8 mouse cellular contexts compared by ENCODE assay signal in the genomic region with DNA sequence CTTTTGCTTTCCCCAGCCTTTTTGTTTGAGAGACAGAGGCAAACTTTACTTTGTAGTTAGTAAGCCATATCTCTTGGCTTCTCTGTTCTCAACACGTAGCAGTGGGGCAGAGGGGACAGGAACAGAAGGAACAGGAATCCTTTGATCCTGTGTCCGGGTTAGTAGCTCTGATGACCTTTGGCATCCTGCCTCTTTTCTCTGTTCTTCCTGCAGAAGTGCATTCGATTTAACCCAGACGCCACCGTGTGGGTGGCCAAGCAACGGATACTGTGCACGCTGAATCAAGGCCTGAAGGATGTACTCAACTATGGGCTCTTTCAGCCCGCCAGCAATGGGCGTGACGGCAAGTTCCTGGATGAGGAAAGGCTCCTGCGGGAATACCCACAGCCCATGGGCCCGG. TPM values are rescaled to one million over a fixed set of nuclear protein-coding genes. Genes with fewer than 3 reads are reported as not detected.
DNase-seq lines count a peak whose midpoint lies in the region; ATAC-seq and TF ChIP-seq lines count a peak whose summit lies in the region.

No protein-coding gene starts in this region.

- no peak overlapping the region for H3K4me3 ChIP-seq in CH12.LX (replicated peaks in 1 of 3; ENCODE audit: low read depth in 2 of 3, low read length in 2 of 3, poor library complexity in 1 of 3)
- no peak overlapping the region for H3K4me3 ChIP-seq in heart, postnatal 0 days (ENCODE audit: low read depth, low read length)
- no peak overlapping the region for H3K4me3 ChIP-seq in liver, embryonic 13.5 days (replicated peaks)
- no peak overlapping the region for H3K4me3 ChIP-seq in cerebellum, adult 2 months (replicated peaks; ENCODE audit: insufficient read depth, low read depth, low read length)

- dilution Hi-C loops in CH12.LX (cut with MboI; ENCODE audit: extremely low pct_ligation_motif_present, extremely low pct_unique_long_range_greater_than_20kb, low sequenced_read_pairs): no loop called here

- TF ChIP-seq POLR2A in CH12.LX (IDR thresholded peaks at IDR 0.05; ENCODE audit: low read depth, low read length): no peak
- no peak for TF ChIP-seq POLR2A in cerebellum, adult 2 months (IDR thresholded peaks at IDR 0.05; ENCODE audit: borderline replicate concordance, insufficient read depth, low read length)

- no peak overlapping the region for H3K4me2 ChIP-seq in CH12.LX (ENCODE audit: insufficient read depth, low read depth, poor library complexity, severe bottlenecking)
- no peak overlapping the region for H3K4me2 ChIP-seq in heart, postnatal 0 days (ENCODE audit: low read depth, low read length)
- no peak overlapping the region for H3K4me2 ChIP-seq in liver, embryonic 13.5 days

- 16% methylated on average over 12 of the region's 12 CpGs for WGBS in heart, postnatal 0 days
- WGBS in liver, embryonic 13.5 days (ENCODE audit: insufficient replicate concordance): 19% methylated on average over 12 of the region's 12 CpGs
- WGBS in cerebellum, adult 2 months: 16% methylated on average over 12 of the region's 12 CpGs

- peak in 1 of 2 experiments; percentile 13; a peak in 1 of 4 replicates for TF ChIP-seq CTCF in CH12.LX (conservative IDR thresholded peaks at IDR 0.05 in 1 of 2, IDR thresholded peaks at IDR 0.05 in 1 of 2; ENCODE audit: low read depth in 2 of 2, low read length in 2 of 2)
- TF ChIP-seq CTCF in heart, postnatal 0 days (IDR thresholded peaks at IDR 0.05; ENCODE audit: low read depth): peak; percentile 39
- TF ChIP-seq CTCF in cerebellum, adult 2 months (IDR thresholded peaks at IDR 0.05; ENCODE audit: borderline replicate concordance, insufficient read depth, low read depth, low read length): no peak

- H3K36me3 ChIP-seq in CH12.LX (replicated peaks in 1 of 2; ENCODE audit: control insufficient read depth in 1 of 2, insufficient read depth in 1 of 2, low read length in 1 of 2): no peaks in the 10 kb centered on the region
- no peaks in the 10 kb centered on the region for H3K36me3 ChIP-seq in heart, postnatal 0 days (replicated peaks; ENCODE audit: control insufficient read depth, insufficient read depth, low read length)
- 0 out of 2 replicates have a peak, but pooled peaks cover 2% of the 10 kb centered on the region for H3K36me3 ChIP-seq in liver, embryonic 13.5 days

- H3K4me1 ChIP-seq in CH12.LX (ENCODE audit: control insufficient read depth in 1 of 2, insufficient read depth in 2 of 2): no peaks in the 10 kb centered on the region
- no peaks in the 10 kb centered on the region for H3K4me1 ChIP-seq in heart, postnatal 0 days (ENCODE audit: control insufficient read depth, insufficient read depth)
- peaks cover 9% of the 10 kb centered on the region for H3K4me1 ChIP-seq in liver, embryonic 13.5 days (replicated peaks)
- no peaks in the 10 kb centered on the region; the same call in 1 of the 2 replicates for H3K4me1 ChIP-seq in cerebellum, adult 2 months (ENCODE audit: control insufficient read depth, insufficient read depth, low read length)

- ATAC-seq in heart, postnatal 0 days (ENCODE audit: insufficient read depth, low read depth): 0 out of 2 replicates have a peak, but pooled peaks have one; percentile 43
- ATAC-seq in liver, embryonic 13.5 days (ENCODE audit: low read depth): peak; percentile 62

- H3K9me3 ChIP-seq in CH12.LX (replicated peaks; ENCODE audit: low read length): peaks cover 7% of the 10 kb centered on the region
- H3K9me3 ChIP-seq in heart, postnatal 0 days (replicated peaks; ENCODE audit: control insufficient read depth, low read length): no peaks in the 10 kb centered on the region
- H3K9me3 ChIP-seq in liver, embryonic 13.5 days (replicated peaks): no peaks in the 10 kb centered on the region

- no peak for TF ChIP-seq EP300 in CH12.LX (IDR thresholded peaks at IDR 0.05; ENCODE audit: low read length)
- TF ChIP-seq EP300 in heart, postnatal 0 days (IDR thresholded peaks at IDR 0.05; ENCODE audit: low read depth): no peak

- H3K79me2 ChIP-seq in CH12.LX (replicated peaks; ENCODE audit: control insufficient read depth, extremely low read depth, insufficient read depth, poor library complexity, severe bottlenecking): no peaks in the 10 kb centered on the region

- in situ Hi-C loops in CH12.LX (cut with MboI; ENCODE audit: low pct_ligation_motif_present, low pct_unique_long_range_greater_than_20kb, low sequenced_read_pairs): no loop called here

- H3K27ac ChIP-seq in CH12.LX (ENCODE audit: insufficient read depth, low read depth): no peak overlapping the region
- no peak overlapping the region for H3K27ac ChIP-seq in heart, postnatal 0 days (ENCODE audit: low read depth)
- H3K27ac ChIP-seq in liver, embryonic 13.5 days: peak overlapping the region; percentile 61
- H3K27ac ChIP-seq in cerebellum, adult 2 months (ENCODE audit: insufficient read depth, low read length): no peak overlapping the region

- TF ChIP-seq RAD21 in CH12.LX (IDR thresholded peaks at IDR 0.05; ENCODE audit: low read depth, low read length): no peak

- H3K27me3 ChIP-seq in CH12.LX (replicated peaks): peaks cover 82% of the 10 kb centered on the region
- no peaks in the 10 kb centered on the region for H3K27me3 ChIP-seq in heart, postnatal 0 days (ENCODE audit: control insufficient read depth, insufficient read depth, low read length)
- no peaks in the 10 kb centered on the region for H3K27me3 ChIP-seq in liver, embryonic 13.5 days
- H3K27me3 ChIP-seq in cerebellum, adult 2 months (ENCODE audit: control insufficient read depth, insufficient read depth, low read length): no peaks in the 10 kb centered on the region

- peak; percentile 40 to 43 for DNase-seq in cerebellum, postnatal 10 days
- DNase-seq in cerebellum, adult 11 months: no peak
- no peak for DNase-seq in CH12.LX (ENCODE audit: extremely low read depth)
- DNase-seq in heart, postnatal 0 days (ENCODE audit: low spot score): peak; percentile 53
- no peak for DNase-seq in liver, embryonic 13.5 days
- DNase-seq in cerebellum, adult 2 months: no peak
- DNase-seq in gastrocnemius, adult 8-10 months (ENCODE audit: low spot score in 2 of 2): no peak
- no peak for DNase-seq in layer of hippocampus, adult 9-10 months (ENCODE audit: low spot score)

- no peak overlapping the region for H3K9ac ChIP-seq in CH12.LX (ENCODE audit: insufficient read depth, low read depth)
- no peak overlapping the region for H3K9ac ChIP-seq in heart, postnatal 0 days (replicated peaks; ENCODE audit: low read depth, low read length)
- H3K9ac ChIP-seq in liver, embryonic 13.5 days: no peak overlapping the region

TF ChIP-seq in CH12.LX, 34 proteins besides CTCF, POLR2A, EP300 and RAD21:
- 0 out of 2 replicates have a peak, but pooled peaks have one; percentile 13 for TF ChIP-seq SMC3 (IDR thresholded peaks at IDR 0.05; ENCODE audit: low read depth, low read length)
- no peak for TF ChIP-seq NELFE (IDR thresholded peaks at IDR 0.05; ENCODE audit: low read depth, low read length)
- TF ChIP-seq MEF2A (IDR thresholded peaks at IDR 0.05; ENCODE audit: borderline replicate concordance, low read depth, low read length): no peak
- no peak for TF ChIP-seq TCF12 (IDR thresholded peaks at IDR 0.05; ENCODE audit: low read depth, low read length)
- no peak for TF ChIP-seq KAT2A (IDR thresholded peaks at IDR 0.05; ENCODE audit: insufficient replicate concordance, low read length)
- TF ChIP-seq MAX (IDR thresholded peaks at IDR 0.05; ENCODE audit: low read length): no peak
TF ChIP-seq in CH12.LX: peak in this region for 1.

RNA-seq across cellular contexts. Expression of a gene that starts 50.3 kb away (rescaled TPM):
- total RNA-seq in CH12.LX (2012; rRNA removed) (not detected in 2 replicates), CH12.LX (2014; rRNA removed) (not detected in 2 replicates)
- polyA plus RNA-seq in CH12.LX (2012; ENCODE audit: insufficient read length, low read depth): not detected in 2 replicates
- total RNA-seq in heart, postnatal 0 days (2014; rRNA removed; ENCODE audit: low replicate concordance): 0.95 and 3.3 TPM in 2 replicates
- polyA plus RNA-seq in heart, postnatal 0 days (2015; fragmentation: Nextera tagmentation; extraction: Ambion mirVana): 0.19 TPM in 2 replicates
- 0.22 and 0.30 TPM in 2 replicates for polyA plus RNA-seq in liver, embryonic 13.5 days (2015; fragmentation: Nextera tagmentation; extraction: Ambion mirVana)
- polyA plus RNA-seq in cerebellum, adult 2 months (2012; rRNA removed): 46.3 and 53.6 TPM in 2 replicates
- under 1 TPM; 0.07 to 0.13 (median 0.08) TPM for total RNA-seq in gastrocnemius, adult 8-10 months (2022)

Comparison
In these comparisons a context has a peak if more than half of its experiments do, and no peak if none do; other contexts are left out.
1. DNase-seq: peak in cerebellum, postnatal 10 days (2 of 2) and heart, postnatal 0 days (single experiment); none in cerebellum, adult 11 months (single experiment), CH12.LX (single experiment), liver, embryonic 13.5 days (single experiment), cerebellum, adult 2 months (0 of 2), gastrocnemius, adult 8-10 months (0 of 2) and layer of hippocampus, adult 9-10 months (single experiment).
2. RNA of a gene that starts 50.3 kb away (polyA plus RNA-seq): 46.3 to 53.6 TPM in cerebellum, adult 2 months; 0.22 to 0.30 TPM in liver, embryonic 13.5 days, 0.19 TPM in heart, postnatal 0 days and not detected in CH12.LX; every median in the first group is over 10 times any median in the second.